Mouse (Mus musculus) embryonic facial prominence, embryonic 14.5 days (tissue): ENCODE data around the gene Dok5. TPM values are rescaled to one million over a fixed set of nuclear protein-coding genes. Genes with fewer than 3 reads are reported as not detected.

Source experiments
- polyA plus RNA-seq: library from polyadenylated mRNA; unstranded; fragments of >200 nt; fragmentation: Nextera tagmentation; extraction: Ambion mirVana; gene quantifications from 2 replicates; pipeline ENCODE4 v1.2.1, GENCODE M21; 2014

Gene Dok5
- polyA plus RNA-seq, 1 experiment from 2014 or later: 16.8 TPM

Other genes starting within 250 kb of the Dok5 start
- gene Pfdn4, start 235.4 kb upstream of the Dok5 start, polyA plus RNA-seq: 82.4 and 87.6 TPM in 2 replicates
- gene Cyp24a1, start 234.7 kb upstream of the Dok5 start, polyA plus RNA-seq: not detected in 2 replicates
- gene 4930470P17Rik, start 129.8 kb upstream of the Dok5 start, polyA plus RNA-seq: not detected in 2 replicates